In genomic region chr1:120135934-120136786, GRCm38 (mm10) we compare ENCODE assay signal across 11 mouse cellular contexts. TPM values are rescaled to one million over a fixed set of nuclear protein-coding genes. Genes with fewer than 3 reads are reported as not detected.
DNase-seq lines count a peak whose midpoint lies in the region; ATAC-seq and TF ChIP-seq lines count a peak whose summit lies in the region.
"Had no signal": no experiment of that assay in that cellular context is flagged by ENCODE, and none has a peak within 500 bp of the region (broad histone marks: within the 10 kb centered on the region; RNA-seq: fewer than 3 reads in every experiment).

No protein-coding gene starts in this region.

- no peak for ATAC-seq in heart, embryonic 13.5 days (ENCODE audit: extremely low read depth, insufficient number of reproducible peaks, low FRiP score, low TSS enrichment)
- ATAC-seq in midbrain, embryonic 16.5 days: no peak

- H3K36me3 ChIP-seq in heart, embryonic 13.5 days: no peaks in the 10 kb centered on the region
- no peaks in the 10 kb centered on the region for H3K36me3 ChIP-seq in heart, adult 2 months (ENCODE audit: control insufficient read depth, insufficient read depth, low read length)
- H3K36me3 ChIP-seq in midbrain, embryonic 16.5 days (ENCODE audit: control insufficient read depth, insufficient read depth, low read length): no peaks in the 10 kb centered on the region
- H3K36me3 ChIP-seq: embryonic facial prominence, embryonic 15.5 days; hindbrain, embryonic 15.5 days; lung, embryonic 15.5 days had no signal

- no peak for TF ChIP-seq CTCF in heart, adult 2 months (IDR thresholded peaks at IDR 0.05)

- H3K9ac ChIP-seq in heart, embryonic 13.5 days: no peak overlapping the region
- no peak overlapping the region for H3K9ac ChIP-seq in heart, adult 2 months (ENCODE audit: low read depth, low read length)
- no peak overlapping the region for H3K9ac ChIP-seq in midbrain, embryonic 16.5 days (ENCODE audit: low read depth, low read length)
- H3K9ac ChIP-seq: embryonic facial prominence, embryonic 15.5 days; hindbrain, embryonic 15.5 days; lung, embryonic 15.5 days had no signal

- no peak overlapping the region for H3K4me2 ChIP-seq in heart, embryonic 13.5 days
- no peak overlapping the region for H3K4me2 ChIP-seq in midbrain, embryonic 16.5 days (ENCODE audit: low read length)
- H3K4me2 ChIP-seq: embryonic facial prominence, embryonic 15.5 days; hindbrain, embryonic 15.5 days; lung, embryonic 15.5 days had no signal

- H3K79me2 ChIP-seq in heart, adult 2 months (replicated peaks; ENCODE audit: control insufficient read depth, insufficient read depth, low read length): no peaks in the 10 kb centered on the region

- peaks cover 14% of the 10 kb centered on the region for H3K4me1 ChIP-seq in heart, embryonic 13.5 days
- H3K4me1 ChIP-seq in heart, adult 2 months (ENCODE audit: control insufficient read depth, insufficient read depth, low read length): no peaks in the 10 kb centered on the region
- H3K4me1 ChIP-seq in midbrain, embryonic 16.5 days (ENCODE audit: control insufficient read depth, insufficient read depth, low read length): no peaks in the 10 kb centered on the region
- H3K4me1 ChIP-seq: embryonic facial prominence, embryonic 15.5 days; hindbrain, embryonic 15.5 days; lung, embryonic 15.5 days had no signal

- intact Hi-C loops in heart, adult 2 months (cut with DNase I): no loop called here
- intact Hi-C loops in left cerebral cortex, postnatal 36 days (cut with DNase I): no loop called here

- 0 out of 2 replicates have a peak overlapping the region, but pooled peaks have one; percentile 20 for H3K27ac ChIP-seq in heart, embryonic 13.5 days (replicated peaks)
- H3K27ac ChIP-seq in heart, adult 2 months: no peak overlapping the region
- no peak overlapping the region for H3K27ac ChIP-seq in midbrain, embryonic 16.5 days (ENCODE audit: low read length)
- H3K27ac ChIP-seq: embryonic facial prominence, embryonic 15.5 days; hindbrain, embryonic 15.5 days; lung, embryonic 15.5 days had no signal

- TF ChIP-seq EP300 in heart, adult 2 months (IDR thresholded peaks at IDR 0.05; ENCODE audit: insufficient read depth, low read depth, low read length): no peak

- 71% methylated on average over 7 of the region's 7 CpGs for WGBS in heart, embryonic 13.5 days
- 71% methylated on average over 7 of the region's 7 CpGs for WGBS in heart, adult 2 months
- WGBS in midbrain, embryonic 16.5 days: 84% methylated on average over 7 of the region's 7 CpGs

- H3K4me3 ChIP-seq in heart, embryonic 13.5 days: no peak overlapping the region
- no peak overlapping the region for H3K4me3 ChIP-seq in heart, adult 2 months
- no peak overlapping the region for H3K4me3 ChIP-seq in midbrain, embryonic 16.5 days (ENCODE audit: low read depth, low read length)
- H3K4me3 ChIP-seq: embryonic facial prominence, embryonic 15.5 days; hindbrain, embryonic 15.5 days; lung, embryonic 15.5 days had no signal

- TF ChIP-seq POLR2A in heart, adult 2 months (IDR thresholded peaks at IDR 0.05; ENCODE audit: insufficient read depth, low read depth, low read length): no peak

- DNase-seq in heart, adult 2 months: no peak
- DNase-seq in 416B (ENCODE audit: low read depth): peak; percentile 91
- peak; percentile 78 for DNase-seq in adrenal gland, postnatal 10 days
- DNase-seq in left cerebral cortex, postnatal 36 days (ENCODE audit: low spot score in 2 of 2): peak; percentile 62 to 63
- DNase-seq in spleen, postnatal 4 days (ENCODE audit: low spot score in 2 of 2): no peak
- no peak for DNase-seq in lung, postnatal 25 days (ENCODE audit: low spot score)

- H3K27me3 ChIP-seq in heart, embryonic 13.5 days (replicated peaks): no peaks in the 10 kb centered on the region
- H3K27me3 ChIP-seq in heart, adult 2 months (ENCODE audit: control insufficient read depth, insufficient read depth, low read length): no peaks in the 10 kb centered on the region
- no peaks in the 10 kb centered on the region for H3K27me3 ChIP-seq in midbrain, embryonic 16.5 days (ENCODE audit: control insufficient read depth, insufficient read depth, low read depth, low read length)
- H3K27me3 ChIP-seq: embryonic facial prominence, embryonic 15.5 days; hindbrain, embryonic 15.5 days; lung, embryonic 15.5 days had no signal

- no peaks in the 10 kb centered on the region for H3K9me3 ChIP-seq in heart, embryonic 13.5 days
- H3K9me3 ChIP-seq in midbrain, embryonic 16.5 days (replicated peaks; ENCODE audit: control insufficient read depth, low read length, poor library complexity, severe bottlenecking): 0 out of 2 replicates have a peak, but pooled peaks cover 2% of the 10 kb centered on the region
- H3K9me3 ChIP-seq: embryonic facial prominence, embryonic 15.5 days; hindbrain, embryonic 15.5 days; lung, embryonic 15.5 days had no signal

RNA-seq across cellular contexts. Expression of gene 3110009E18Rik, which starts 15.2 kb away (rescaled TPM):
- 11.7 and 12.0 TPM in 2 replicates for polyA plus RNA-seq in heart, embryonic 13.5 days (2015; fragmentation: Nextera tagmentation; extraction: Ambion mirVana)
- 1 to 10 TPM; 5.2 to 5.8 TPM for total RNA-seq in heart, adult 2 months (2021)
- polyA plus RNA-seq in heart, adult 2 months (2012; rRNA removed): 2.5 and 4.8 TPM in 2 replicates
- 10 to 100 TPM in 1 of 2 experiments, 1 to 10 TPM in 1; 9.9 to 12.4 TPM for total RNA-seq in adrenal gland, postnatal 10 days (2021)
- 1 to 10 TPM; 6.2 to 8.7 TPM for total RNA-seq in left cerebral cortex, postnatal 36 days (2021)
- polyA plus RNA-seq in midbrain, embryonic 16.5 days (2015; fragmentation: Nextera tagmentation; extraction: Ambion mirVana): 13.0 and 13.7 TPM in 2 replicates

RNA-seq across cellular contexts. Expression of gene Dbi, which starts 15.3 kb away (rescaled TPM):
- polyA plus RNA-seq in heart, embryonic 13.5 days (2015; fragmentation: Nextera tagmentation; extraction: Ambion mirVana): 621 and 734 TPM in 2 replicates
- total RNA-seq in heart, adult 2 months (2021): 100 to 1,000 TPM; 251 to 264 TPM
- polyA plus RNA-seq in heart, adult 2 months (2012; rRNA removed): 327 and 335 TPM in 2 replicates
- total RNA-seq in adrenal gland, postnatal 10 days (2021): 1,000 to 10,000 TPM; 1,131 to 1,191 TPM
- 100 to 1,000 TPM; 235 to 237 TPM for total RNA-seq in left cerebral cortex, postnatal 36 days (2021)
- polyA plus RNA-seq in midbrain, embryonic 16.5 days (2015; fragmentation: Nextera tagmentation; extraction: Ambion mirVana): 901 and 1,233 TPM in 2 replicates

Comparison
In these comparisons a context has a peak if more than half of its experiments do, and no peak if none do; other contexts are left out.
1. DNase-seq: peak in 416B (single experiment), adrenal gland, postnatal 10 days (single experiment) and left cerebral cortex, postnatal 36 days (2 of 2); none in heart, adult 2 months (0 of 2), spleen, postnatal 4 days (0 of 2) and lung, postnatal 25 days (single experiment).
2. RNA of gene Dbi, which starts 15.3 kb away (total RNA-seq): 1,131 to 1,191 TPM in adrenal gland, postnatal 10 days; 251 to 264 TPM in heart, adult 2 months and 235 to 237 TPM in left cerebral cortex, postnatal 36 days; every median in the first group is over 4 times any median in the second.